Mouse (Mus musculus): ENCODE results near the gene Fbxl7.

Gene Fbxl7

DNA sequence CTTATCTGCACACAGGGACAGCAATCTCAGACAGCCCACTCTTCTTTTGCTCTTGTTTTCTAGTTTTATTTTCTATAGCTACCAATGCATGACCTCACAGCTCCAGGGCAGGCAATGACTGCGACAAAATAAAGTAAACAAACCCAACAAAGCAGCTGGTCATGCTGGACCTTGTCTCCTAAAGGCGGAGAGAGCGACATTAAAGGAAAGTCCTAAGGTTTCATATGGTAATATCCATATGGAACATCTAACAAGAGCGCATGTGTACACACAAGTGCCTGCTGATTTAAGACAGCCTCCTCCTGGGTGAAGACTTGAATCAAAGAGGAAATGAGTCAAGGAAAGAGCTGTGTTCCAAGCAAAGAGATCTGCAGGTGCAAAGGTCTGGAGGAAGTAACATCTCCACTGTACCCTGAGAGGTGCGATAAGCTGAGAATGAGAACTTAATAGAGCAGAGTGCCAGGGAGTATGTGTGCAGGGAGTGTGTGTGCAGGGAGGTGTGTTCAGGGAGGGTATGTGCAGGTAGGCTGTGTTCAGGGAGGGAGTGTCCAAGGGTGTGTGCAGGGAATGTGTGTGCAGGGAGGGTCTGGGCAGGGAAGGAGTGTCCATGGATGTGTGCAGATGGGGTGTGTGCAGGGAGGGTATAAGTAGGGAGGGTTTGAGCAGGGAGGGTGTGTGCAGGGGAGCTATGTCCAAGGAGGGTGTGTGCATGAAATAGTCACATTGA, 193.3 kb downstream of the Fbxl7 start:
- in situ Hi-C loops (cut with MboI): no loop called here

GRCm38 (mm10) chr15:26693075-26693474, 202.3 kb downstream of the Fbxl7 start:
- in situ Hi-C loops (cut with MboI): no loop called here

DNA sequence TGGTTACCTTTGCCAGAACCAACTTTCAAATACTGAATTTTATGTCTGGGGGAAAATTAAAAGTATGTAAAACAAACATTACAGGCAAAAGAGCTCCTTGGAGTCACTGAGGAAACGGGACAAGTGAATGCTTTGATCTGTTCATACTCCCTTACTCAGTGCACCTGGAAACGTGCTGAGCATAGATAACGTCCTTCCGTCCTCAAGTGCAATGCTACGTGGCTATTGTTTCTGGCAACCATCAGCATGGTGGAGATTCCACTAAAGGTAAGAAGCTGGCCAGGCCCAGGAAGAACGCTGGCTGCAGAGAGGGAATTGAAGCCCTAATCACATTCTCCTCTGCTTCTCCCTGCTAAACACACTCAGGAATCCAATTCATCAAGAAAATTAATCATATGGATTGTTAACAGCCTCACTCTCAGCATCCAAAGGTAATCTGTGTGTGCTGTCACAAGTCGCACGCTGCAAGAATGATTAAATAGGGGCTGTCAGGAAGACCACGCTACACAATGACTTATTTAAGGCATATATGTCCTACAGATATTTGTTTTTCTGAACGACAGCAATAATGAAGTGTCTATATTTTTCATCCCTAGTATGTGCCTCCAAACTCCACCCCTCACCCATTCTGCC, 206.8 kb downstream of the Fbxl7 start:
- in situ Hi-C loops (cut with MboI): no loop called here

DNA sequence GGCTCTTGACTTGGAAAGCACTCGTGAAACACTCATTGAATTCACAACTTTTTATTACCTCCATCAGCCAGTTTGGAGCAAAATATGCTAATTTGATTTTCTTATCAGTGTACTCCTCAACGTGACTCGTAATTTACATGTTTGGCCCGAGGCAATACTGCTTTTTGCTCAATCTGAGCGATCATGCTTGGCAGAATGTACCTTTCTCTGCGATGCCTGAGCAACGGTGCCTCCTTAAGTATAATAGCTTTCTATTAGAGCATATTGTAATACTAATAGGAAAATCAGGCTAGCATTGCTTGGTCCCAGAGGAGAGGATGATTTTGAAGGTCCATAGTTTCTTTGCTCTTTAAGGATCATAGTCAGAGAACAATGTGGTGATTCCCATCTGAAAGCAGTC, 207.7 kb downstream of the Fbxl7 start:
- in situ Hi-C loops (cut with MboI): no loop called here

- in situ Hi-C loops (cut with MboI): no loop called here
These were observed 213.1 kb downstream of the Fbxl7 start for GRCm38 (mm10) chr15:26682279-26682678.

DNA sequence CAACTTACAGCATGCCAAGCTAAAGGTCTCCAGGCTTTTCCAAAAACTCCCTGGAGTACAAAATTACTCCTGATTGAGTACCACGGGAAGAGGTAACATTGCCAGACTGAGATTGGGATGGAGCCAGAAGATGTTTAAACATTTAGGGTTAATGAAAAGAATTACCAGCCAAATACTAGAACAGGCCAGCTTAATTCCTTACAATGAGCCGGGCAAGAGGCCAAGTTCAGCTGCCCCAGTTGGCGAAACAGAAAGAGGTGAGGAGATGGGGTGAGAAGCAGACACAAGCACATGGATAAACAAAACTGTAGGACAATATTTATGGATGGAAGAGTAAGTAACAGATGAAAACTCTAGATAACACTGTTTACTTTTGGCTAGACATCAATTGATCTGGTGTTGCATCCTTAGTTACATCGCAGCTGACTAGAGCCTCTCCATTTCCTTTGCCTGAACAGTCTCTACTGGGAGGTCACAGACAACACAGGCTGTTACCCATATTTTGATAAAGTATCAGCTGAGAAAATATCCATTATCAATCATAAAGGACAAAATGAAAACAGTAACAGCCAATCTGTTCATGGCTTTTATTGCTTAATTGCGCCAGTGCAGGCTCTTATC, 222.0 kb downstream of the Fbxl7 start:
- in situ Hi-C loops (cut with MboI): no loop called here

DNA sequence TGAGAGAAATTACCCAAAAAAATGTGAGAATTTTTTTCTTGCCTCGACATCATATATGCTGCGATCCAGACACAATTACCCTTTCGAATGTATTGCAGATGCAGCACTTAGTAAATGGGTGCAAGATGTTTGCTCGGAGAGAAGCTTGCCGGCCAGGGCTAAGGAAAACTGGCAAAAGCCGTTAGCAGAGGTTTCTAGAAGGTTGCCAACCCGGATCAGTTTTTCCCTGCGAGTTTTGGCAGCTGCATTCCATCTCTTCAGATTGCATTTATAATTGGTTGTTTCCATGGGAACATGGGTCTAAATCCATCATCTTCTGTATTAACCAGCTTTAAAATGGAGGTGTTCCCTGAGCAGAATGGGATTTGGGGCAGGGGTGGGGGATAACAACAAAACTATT, 240.4 kb downstream of the Fbxl7 start:
- in situ Hi-C loops (cut with MboI): no loop called here

DNA sequence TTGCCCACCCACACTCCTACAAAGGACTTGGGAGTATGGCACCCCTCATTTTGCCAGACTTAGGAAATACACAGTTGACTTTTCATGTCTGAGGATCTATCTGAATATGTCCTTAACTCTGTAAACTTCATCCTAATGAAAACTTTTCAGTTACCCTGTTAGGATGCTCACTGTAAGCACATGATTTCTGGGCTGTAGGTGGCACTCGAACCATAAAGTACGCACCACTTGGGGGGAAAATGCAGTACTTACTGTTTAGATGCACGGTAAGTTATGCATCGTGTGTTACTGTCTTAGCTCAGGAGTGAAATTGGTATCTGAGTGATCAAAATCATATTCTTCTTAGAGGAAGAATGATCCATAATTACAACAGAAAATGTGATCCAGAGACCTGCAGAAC, 252.8 kb downstream of the Fbxl7 start:
- in situ Hi-C loops (cut with MboI): no loop called here

DNA sequence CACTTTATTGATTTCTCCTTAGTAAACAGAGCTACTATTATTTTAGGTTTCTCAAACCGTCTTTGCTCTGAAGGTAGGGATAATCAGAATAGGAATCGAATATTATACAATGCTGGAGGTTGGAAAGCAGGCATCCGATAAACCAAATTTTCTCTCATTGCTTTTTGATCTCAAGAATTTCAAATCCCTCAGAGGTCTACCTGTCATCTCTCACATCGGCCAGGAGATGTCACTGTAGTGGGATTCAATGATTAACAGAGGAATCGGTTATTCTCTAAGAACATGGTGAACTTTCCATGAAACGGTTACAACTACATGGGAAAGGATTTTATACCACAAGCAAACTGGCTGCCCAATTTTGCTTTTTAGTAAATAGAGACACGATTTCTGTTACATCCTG, 255.7 kb downstream of the Fbxl7 start:
- in situ Hi-C loops (cut with MboI): no loop called here

GRCm38 (mm10) chr15:26635591-26635990, 259.8 kb downstream of the Fbxl7 start:
- in situ Hi-C loops (cut with MboI): no loop called here

DNA sequence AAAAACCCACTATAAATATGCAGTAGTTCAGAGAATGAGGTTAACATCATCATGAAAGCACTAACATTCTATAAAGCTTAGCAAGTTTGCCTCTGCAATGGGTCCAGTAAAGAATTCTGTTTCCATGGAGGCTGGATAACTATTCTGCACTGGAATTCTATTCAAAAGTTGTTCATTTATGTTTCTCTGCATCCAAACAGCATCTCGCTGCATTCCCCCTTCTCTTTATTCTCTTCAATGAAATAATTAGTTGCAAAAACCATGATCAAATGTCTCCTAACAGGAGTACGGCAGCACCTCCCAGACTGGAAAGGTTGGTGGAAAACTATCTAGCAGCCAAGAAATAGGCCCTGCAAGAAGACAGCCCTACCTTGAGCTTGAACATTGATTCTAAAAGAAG, 267.2 kb downstream of the Fbxl7 start:
- in situ Hi-C loops (cut with MboI): no loop called here

GRCm38 (mm10) chr15:26623242-26623641, 272.1 kb downstream of the Fbxl7 start:
- in situ Hi-C loops (cut with MboI): no loop called here

DNA sequence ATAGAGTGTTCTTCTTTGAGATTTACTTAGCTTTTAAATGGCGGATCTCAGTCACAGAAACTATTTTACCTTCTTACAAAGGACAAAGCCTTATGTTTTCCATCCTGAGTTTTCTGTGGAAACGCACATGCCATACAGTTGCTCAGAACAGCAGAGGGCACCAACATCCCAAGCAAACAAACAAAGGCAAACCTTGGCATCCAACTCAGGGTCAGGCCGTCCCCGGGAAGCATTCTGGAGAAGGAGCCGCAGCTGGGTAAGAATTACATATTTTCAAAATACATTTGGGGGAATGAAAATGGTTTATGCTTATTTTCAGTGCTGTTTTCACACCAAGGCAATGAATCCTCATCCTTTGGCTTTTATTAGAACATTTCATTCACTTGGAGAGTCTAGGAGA, 275.1 kb downstream of the Fbxl7 start:
- in situ Hi-C loops (cut with MboI): no loop called here

DNA sequence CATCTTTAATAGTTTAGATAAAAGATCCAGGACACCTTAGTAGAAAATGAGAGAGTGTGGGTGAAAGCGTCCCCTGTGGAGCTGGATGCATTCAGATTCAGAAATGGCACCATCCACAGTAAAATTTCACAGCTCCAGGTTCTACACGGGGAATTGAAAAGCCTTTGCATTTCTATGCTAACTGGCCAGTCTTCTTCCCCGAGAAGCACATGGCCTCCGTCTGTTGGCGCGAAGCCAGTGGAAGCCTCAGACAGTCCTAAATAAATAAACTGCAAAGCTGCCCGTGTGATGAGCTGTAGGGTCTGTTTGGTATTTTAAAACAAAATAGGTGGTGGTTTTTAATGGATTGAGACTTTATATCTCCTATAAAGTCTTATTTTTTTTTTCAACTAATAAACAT, 276.2 kb downstream of the Fbxl7 start:
- in situ Hi-C loops (cut with MboI): no loop called here

GRCm38 (mm10) chr15:26596239-26596638, 299.1 kb downstream of the Fbxl7 start:
- in situ Hi-C loops (cut with MboI): no loop called here

GRCm38 (mm10) chr15:26579947-26580709, 315.3 kb downstream of the Fbxl7 start:
- in situ Hi-C loops (cut with MboI): no loop called here

GRCm38 (mm10) chr15:26578500-26578899, 316.9 kb downstream of the Fbxl7 start:
- in situ Hi-C loops (cut with MboI): no loop called here

GRCm38 (mm10) chr15:26566076-26566475, 329.3 kb downstream of the Fbxl7 start:
- in situ Hi-C loops (cut with MboI): no loop called here

GRCm38 (mm10) chr15:26553620-26554019, 341.8 kb downstream of the Fbxl7 start:
- in situ Hi-C loops (cut with MboI): no loop called here

DNA sequence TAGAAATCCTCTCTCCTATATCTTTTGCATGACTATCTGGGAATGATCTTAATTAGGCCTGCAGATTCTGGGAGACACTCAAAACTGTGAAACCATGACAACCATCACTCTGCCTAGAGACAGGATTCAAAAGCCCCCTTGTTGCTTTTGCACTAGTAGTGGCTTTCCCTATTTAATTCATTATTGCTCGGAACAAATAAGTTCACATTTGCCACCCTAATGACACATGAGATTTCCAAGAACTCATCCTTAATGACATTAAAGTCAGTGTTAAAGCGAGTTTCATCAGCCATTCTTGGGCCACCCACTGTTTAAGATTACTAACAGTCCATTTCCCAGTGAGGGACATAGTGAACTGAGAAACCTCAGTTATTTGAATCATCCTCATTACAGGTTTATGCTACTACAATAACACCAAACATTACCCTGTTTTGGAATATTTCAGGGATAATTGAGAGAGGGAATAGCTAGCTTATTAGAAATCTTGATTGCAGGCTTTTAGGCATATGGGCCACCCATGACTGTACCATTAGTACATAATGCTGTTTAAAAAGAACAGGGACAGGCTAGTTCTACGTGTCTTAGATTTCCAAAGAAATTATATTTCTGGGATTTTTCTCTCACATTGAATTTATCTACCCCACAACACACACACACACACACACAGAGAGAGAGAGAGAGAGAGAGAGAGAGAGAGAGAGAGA, 361.2 kb downstream of the Fbxl7 start:
- in situ Hi-C loops (cut with MboI): no loop called here

DNA sequence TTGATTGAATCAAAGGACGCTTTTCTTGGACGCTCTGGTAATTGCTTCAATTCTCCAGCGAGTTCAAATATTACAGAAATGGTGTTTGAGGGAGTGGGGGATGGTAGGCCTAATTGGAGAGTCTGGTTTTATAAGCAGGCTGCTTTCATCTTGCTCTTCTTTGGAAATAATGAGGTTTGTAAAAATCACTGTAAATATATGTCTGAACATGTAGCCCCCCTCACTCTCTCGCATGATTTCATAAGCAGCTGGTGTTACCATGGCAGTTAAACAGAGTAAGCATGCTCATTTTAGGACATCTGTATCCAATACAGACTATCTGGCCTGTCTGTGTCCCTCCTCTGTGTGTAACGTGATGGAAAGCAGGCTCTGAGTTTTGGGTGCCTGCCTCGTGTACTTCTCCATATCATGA, 376.2 kb downstream of the Fbxl7 start:
- in situ Hi-C loops (cut with MboI): no loop called here

DNA sequence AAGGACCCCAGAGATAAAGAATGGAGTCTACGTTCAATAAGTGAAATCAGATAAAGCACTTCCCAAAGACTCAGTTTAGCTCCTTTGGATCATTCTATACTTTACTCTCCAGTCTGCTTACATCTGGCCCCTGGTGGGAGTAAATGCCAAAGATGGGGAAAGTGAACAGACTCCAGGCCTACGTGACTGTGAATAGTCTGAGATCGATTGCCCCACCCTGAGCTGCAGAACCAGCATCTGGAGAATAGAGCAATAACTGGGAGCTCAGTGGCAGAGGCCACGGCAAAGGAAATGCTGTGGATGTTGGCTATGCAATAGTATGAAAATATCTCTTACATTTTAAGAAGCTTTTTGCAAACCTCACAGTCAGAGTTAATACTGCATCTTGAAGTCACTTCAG, 394.4 kb downstream of the Fbxl7 start:
- in situ Hi-C loops (cut with MboI): no loop called here
